Mouse (Mus musculus) embryonic facial prominence, embryonic 15.5 days (tissue): ENCODE measurements around the gene Sars. TPM values are rescaled to one million over a fixed set of nuclear protein-coding genes. Genes with fewer than 3 reads are reported as not detected.

Source experiments
- ATAC-seq: fragments of 200-750 bp; cut with Nextera tagmentation; 2 replicates; pipeline ENCODE4 v1.8.0; 2017; ENCODE audit warnings: low read depth, moderate TSS enrichment; ENCODE audit not compliant: insufficient number of reproducible peaks, low FRiP score, low TSS enrichment
- H3K27ac ChIP-seq: fragments of 300-500 bp; sonication (generic); replicated peaks from 2 replicates; pipeline ENCODE4 v1.5.1; 2015; ENCODE audit warnings: mild to moderate bottlenecking, inconsistent platforms
- H3K27me3 ChIP-seq: fragments of 300-500 bp; sonication (generic); 2 replicates; pipeline ENCODE4 v1.6.1; 2015; ENCODE audit warnings: inconsistent platforms
- H3K36me3 ChIP-seq: fragments of 300-500 bp; sonication (generic); 2 replicates; pipeline ENCODE4 v1.6.1; 2015; ENCODE audit warnings: mild to moderate bottlenecking, inconsistent platforms
- H3K4me1 ChIP-seq: fragments of 300-500 bp; sonication (generic); 2 replicates; pipeline ENCODE4 v1.6.1; 2015; ENCODE audit warnings: inconsistent platforms
- H3K4me2 ChIP-seq: fragments of 300-500 bp; sonication (generic); replicated peaks from 2 replicates; pipeline ENCODE4 v1.6.1; 2015; ENCODE audit warnings: mild to moderate bottlenecking, inconsistent platforms
- H3K4me3 ChIP-seq: fragments of 300-500 bp; sonication (generic); replicated peaks from 2 replicates; pipeline ENCODE4 v1.5.1; 2015; ENCODE audit warnings: mild to moderate bottlenecking, inconsistent platforms
- H3K9ac ChIP-seq: fragments of 300-500 bp; sonication (generic); 2 replicates; pipeline ENCODE4 v1.6.1; 2015; ENCODE audit warnings: inconsistent platforms
- H3K9me3 ChIP-seq: fragments of 300-500 bp; sonication (generic); replicated peaks from 2 replicates; pipeline ENCODE4 v1.6.1; 2016; ENCODE audit warnings: inconsistent platforms
- WGBS: fragments of 180-500 bp; shearing (Covaris S2); methylation state at CpG from one replicate; pipeline ENCODE4 v1.1.7; 2015; 5-methylcytosine and 5-hydroxymethylcytosine counted together
- polyA plus RNA-seq: library from polyadenylated mRNA; unstranded; fragments of >200 nt; fragmentation: Nextera tagmentation; extraction: Ambion mirVana; gene quantifications from 2 replicates; pipeline ENCODE4 v1.2.1, GENCODE M21; 2015

The Sars gene
- polyA plus RNA-seq: 117 and 120 TPM in 2 replicates

DNA sequence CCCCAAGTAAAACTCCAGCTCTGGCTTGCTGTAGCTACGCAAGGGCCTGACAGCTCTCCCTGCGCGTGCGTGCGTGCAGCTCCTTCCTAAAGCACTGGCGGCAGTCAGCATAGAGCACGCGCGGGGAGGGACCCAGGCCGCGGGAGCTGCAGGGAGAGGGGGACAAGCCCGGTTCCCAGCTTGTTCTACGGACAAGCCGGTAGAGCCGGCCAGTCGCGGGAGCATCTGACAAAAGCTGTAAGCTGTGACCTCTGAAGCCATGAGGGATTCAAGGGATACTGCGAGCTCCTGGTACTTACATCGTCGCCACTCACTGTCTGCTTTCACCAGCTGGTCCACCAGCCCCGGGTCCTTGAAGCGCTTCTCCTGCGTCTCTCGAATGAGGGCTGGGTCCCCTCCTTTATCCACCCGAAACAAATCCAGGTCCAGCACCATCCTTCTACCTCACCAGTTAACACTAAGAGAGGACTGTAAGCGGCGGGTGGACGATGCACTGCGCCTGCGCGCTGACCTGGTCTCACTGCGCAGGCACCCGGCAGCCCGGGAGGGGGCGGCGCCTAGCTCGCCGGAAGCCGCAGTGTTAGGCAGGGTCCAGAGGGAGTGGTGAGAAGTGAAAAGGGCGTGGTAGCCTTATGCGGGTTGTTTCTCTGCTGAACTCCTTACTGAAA is at the start of gene Sars:
TSS of gene Sars (minus strand) at position 512 of the 668 bp plus-strand sequence.
- Histone ChIP-seq H3K27me3 (no peaks in the 10 kb centered on the region), H3K4me2 (peak within 1 kb of the TSS; percentile 74), H3K27ac (peak within 1 kb of the TSS; percentile 87), H3K9me3 (no peaks in the 10 kb centered on the region), H3K36me3 (0 out of 2 replicates have a peak, but pooled peaks cover 2% of the 10 kb centered on the region), H3K4me3 (peak within 1 kb of the TSS; percentile 85), H3K4me1 (peaks cover 23% of the 10 kb centered on the region), H3K9ac (peak within 1 kb of the TSS; percentile 77)
- WGBS: under 1% methylated on average over 41 of the region's 41 CpGs
- ATAC-seq: peak; percentile 98

DNA sequence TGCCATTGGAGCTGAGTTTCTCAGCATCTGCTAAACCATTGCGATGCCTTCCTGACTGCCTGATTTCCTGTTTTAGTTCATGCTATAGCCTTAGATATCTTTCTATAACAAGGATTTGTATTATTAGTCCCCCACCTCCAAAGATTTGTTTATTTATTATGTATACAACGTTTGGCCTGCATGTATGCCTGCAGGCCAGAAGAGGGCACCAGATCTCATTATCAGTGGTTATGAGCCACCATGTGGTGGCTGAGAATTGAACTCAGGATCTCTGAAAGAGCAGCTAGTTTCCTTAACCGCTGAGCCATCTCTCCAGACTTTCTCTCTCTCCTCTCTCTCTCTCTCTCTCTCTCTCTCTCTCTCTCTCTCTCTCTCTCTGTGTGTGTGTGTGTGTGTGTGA is 45.0 kb upstream of the Sars start:
- H3K4me2 ChIP-seq: no peak overlapping the region
- WGBS: 34% methylated on average over 3 of the region's 3 CpGs
- H3K36me3 ChIP-seq: no peaks in the 10 kb centered on the region
- no peak overlapping the region for H3K4me3 ChIP-seq
- H3K27me3 ChIP-seq: no peaks in the 10 kb centered on the region
- ATAC-seq: no peak
- no peaks in the 10 kb centered on the region for H3K9me3 ChIP-seq
- H3K4me1 ChIP-seq: no peaks in the 10 kb centered on the region
- no peak overlapping the region for H3K27ac ChIP-seq
- no peak overlapping the region for H3K9ac ChIP-seq

DNA sequence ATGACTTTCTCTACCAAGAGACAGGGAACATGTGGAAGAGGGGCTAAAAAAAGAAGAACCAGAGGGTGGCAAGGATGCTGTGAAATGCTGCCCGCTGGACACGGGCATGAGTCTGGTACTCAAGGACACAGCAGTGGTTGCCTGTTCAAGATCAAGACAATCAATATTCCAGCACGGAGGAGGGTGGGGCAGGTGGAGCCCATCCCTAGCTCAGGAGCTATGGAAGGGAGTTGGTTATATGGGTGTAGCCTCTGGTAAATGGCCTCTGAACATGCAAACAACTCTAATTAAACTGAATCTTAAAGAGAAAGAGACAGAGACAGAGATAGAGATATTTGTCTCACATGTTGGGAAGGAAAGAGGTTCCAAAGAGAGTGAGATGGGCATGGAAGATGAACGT is 39.7 kb upstream of the Sars start:
- Histone ChIP-seq H3K4me2 (no peak overlapping the region), H3K36me3 (no peaks in the 10 kb centered on the region), H3K27ac (no peak overlapping the region), H3K4me3 (no peak overlapping the region), H3K4me1 (no peaks in the 10 kb centered on the region), H3K9me3 (no peaks in the 10 kb centered on the region), H3K9ac (no peak overlapping the region), H3K27me3 (no peaks in the 10 kb centered on the region)
- 89% methylated on average over 4 of the region's 4 CpGs for WGBS
- ATAC-seq: no peak

DNA sequence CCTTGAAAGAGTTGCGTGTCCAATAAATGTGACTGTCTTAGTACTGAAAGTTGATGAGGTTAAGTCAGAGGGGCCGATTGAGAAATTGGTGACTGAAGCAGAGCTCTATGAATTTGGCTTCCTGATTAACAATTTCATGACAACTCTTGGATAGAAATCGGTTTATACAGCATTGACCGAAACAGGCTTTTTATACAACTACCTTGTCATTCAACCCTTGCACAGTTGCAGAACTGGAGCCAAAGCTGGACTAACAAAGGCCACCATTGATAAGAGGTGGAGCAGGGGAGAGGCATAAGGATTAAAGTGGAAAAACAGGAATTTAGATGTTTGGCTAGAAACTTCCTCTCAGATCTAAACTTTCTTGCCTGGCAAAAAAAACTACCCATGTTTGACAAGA is 33.8 kb upstream of the Sars start:
- H3K9me3 ChIP-seq: no peaks in the 10 kb centered on the region
- H3K27ac ChIP-seq: no peak overlapping the region
- H3K4me3 ChIP-seq: no peak overlapping the region
- no peak for ATAC-seq
- 82% methylated on average over 4 of the region's 4 CpGs for WGBS
- no peaks in the 10 kb centered on the region for H3K36me3 ChIP-seq
- H3K4me2 ChIP-seq: no peak overlapping the region
- H3K27me3 ChIP-seq: no peaks in the 10 kb centered on the region
- H3K4me1 ChIP-seq: peaks cover 8% of the 10 kb centered on the region
- no peak overlapping the region for H3K9ac ChIP-seq

DNA sequence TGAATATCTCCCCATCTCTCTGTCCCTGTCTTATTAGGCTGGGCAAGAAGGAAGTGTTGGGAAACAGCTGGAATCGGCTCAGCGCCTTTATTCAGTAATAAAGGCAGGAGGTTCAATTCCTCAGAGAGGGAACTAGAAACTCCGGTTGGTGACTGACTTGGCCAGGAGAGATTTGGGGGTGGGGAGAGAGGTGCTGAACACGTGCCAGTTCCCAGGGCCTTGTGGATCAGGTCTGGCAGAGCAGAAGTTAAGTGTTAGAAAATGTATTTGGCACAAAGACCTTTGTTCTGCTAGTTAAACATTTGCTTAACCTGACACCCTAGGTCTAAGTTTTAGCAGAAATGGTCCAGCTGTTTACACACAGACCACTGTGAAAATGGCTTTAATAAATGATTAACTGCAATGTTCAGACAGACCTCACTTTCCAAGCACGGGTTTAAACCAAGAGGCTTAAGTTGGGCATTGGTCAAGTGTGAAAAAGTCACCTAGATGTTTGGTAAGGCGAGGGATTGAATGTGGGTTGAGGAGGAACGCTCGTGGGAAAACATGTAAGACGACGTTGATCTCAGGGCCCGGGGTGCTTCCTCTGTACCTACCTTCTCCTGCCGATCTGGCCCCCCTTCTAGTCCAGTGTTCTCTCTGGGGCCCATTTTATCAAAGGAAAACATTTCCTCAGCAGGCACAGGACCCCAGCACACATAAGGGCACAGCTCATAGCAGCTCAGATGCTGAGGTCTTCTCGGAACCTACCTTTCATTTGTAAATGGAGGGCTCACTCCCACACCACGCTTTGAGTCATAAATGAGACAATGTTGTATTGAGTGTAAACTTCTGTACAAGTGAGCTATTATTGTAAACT is 32.0 kb upstream of the Sars start:
- no peaks in the 10 kb centered on the region for H3K9me3 ChIP-seq
- peaks cover 8% of the 10 kb centered on the region for H3K4me1 ChIP-seq
- WGBS: 49% methylated on average over 14 of the region's 14 CpGs
- no peaks in the 10 kb centered on the region for H3K27me3 ChIP-seq
- H3K4me2 ChIP-seq: no peak overlapping the region
- ATAC-seq: no peak
- no peak overlapping the region for H3K4me3 ChIP-seq
- no peaks in the 10 kb centered on the region for H3K36me3 ChIP-seq
- H3K27ac ChIP-seq: peak overlapping the region; percentile 44; the same call in 1 of the 2 replicates
- H3K9ac ChIP-seq: no peak overlapping the region

DNA sequence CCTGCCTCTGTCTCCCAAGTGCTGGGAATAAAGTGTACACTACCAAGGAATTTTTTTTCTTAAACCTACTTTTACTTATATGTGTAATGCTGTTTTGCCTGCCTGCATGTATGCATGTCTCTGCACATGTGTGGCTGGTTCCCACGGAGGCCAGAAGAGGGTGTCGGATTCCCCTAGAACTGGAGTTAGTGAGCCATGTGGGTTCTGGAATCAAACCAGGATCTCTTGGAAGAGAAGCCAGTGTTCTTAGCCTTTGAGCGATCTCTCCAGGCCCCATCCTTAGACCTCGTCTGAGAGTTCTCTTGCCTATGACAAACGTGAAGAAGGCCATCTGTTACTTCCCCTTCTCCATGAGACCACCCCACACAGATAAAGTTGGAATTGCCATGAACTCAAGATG is 30.5 kb upstream of the Sars start:
- no peak overlapping the region for H3K9ac ChIP-seq

DNA sequence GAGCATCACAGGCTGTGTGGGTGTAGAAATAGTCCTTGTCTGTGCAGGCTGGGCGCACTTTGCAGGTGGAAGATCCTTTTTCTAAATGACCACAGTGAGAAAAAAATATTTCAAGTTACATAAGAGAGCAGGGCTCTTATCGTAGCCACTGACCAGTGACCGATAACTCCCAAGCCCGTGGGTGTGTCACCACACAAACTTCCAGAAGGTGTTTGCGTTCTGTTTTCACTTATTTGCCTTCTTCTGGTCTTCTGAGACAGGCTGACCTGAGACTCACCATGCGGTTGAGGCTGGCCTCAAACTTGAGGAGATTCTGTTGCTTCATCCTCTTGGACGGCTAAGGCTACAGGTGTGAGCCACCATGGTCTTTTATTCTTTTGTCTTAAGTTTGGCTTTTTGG is 30.0 kb upstream of the Sars start:
- 91% methylated on average over 7 of the region's 7 CpGs for WGBS
- H3K27ac ChIP-seq: no peak overlapping the region

More for the DNA sequence above, 30.5 kb upstream of the Sars start:
- Histone ChIP-seq H3K4me2 (no peak overlapping the region), H3K27ac (no peak overlapping the region), H3K27me3 (no peaks in the 10 kb centered on the region), H3K36me3 (no peaks in the 10 kb centered on the region), H3K4me3 (no peak overlapping the region), H3K9me3 (no peaks in the 10 kb centered on the region), H3K4me1 (peaks cover 8% of the 10 kb centered on the region)
- WGBS: 62% methylated on average over 5 of the region's 5 CpGs
- no peak for ATAC-seq

DNA sequence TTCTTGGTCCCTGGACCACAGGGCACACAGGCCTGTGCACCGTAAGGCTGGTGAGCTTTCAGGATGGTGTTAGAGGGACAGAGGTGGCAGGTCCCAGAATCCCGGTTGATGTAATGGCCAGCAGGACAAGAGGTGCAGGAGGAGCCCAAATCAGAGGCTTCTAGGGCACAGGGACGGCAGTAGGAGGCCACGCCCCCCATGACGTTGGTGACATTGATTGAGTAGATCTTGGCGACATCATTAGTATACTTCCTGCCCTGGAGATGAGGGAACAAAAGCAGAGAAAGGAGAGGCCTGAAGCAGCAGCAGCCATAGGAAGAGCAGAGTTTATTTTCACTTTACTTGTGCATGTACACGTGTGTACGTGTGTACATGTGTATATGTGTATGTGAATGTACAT is 22.8 kb upstream of the Sars start:
- H3K4me2 ChIP-seq: no peak overlapping the region
- ATAC-seq: no peak
- no peak overlapping the region for H3K4me3 ChIP-seq
- H3K4me1 ChIP-seq: no peaks in the 10 kb centered on the region
- H3K9me3 ChIP-seq: no peaks in the 10 kb centered on the region
- no peaks in the 10 kb centered on the region for H3K27me3 ChIP-seq
- H3K27ac ChIP-seq: no peak overlapping the region
- H3K9ac ChIP-seq: no peak overlapping the region
- H3K36me3 ChIP-seq: no peaks in the 10 kb centered on the region
- 77% methylated on average over 8 of the region's 8 CpGs for WGBS

More for the DNA sequence above, 30.0 kb upstream of the Sars start:
- Histone ChIP-seq H3K9me3 (no peaks in the 10 kb centered on the region), H3K4me3 (no peak overlapping the region), H3K4me1 (peaks cover 8% of the 10 kb centered on the region), H3K4me2 (no peak overlapping the region), H3K36me3 (no peaks in the 10 kb centered on the region), H3K9ac (no peak overlapping the region), H3K27me3 (no peaks in the 10 kb centered on the region)
- ATAC-seq: no peak

DNA sequence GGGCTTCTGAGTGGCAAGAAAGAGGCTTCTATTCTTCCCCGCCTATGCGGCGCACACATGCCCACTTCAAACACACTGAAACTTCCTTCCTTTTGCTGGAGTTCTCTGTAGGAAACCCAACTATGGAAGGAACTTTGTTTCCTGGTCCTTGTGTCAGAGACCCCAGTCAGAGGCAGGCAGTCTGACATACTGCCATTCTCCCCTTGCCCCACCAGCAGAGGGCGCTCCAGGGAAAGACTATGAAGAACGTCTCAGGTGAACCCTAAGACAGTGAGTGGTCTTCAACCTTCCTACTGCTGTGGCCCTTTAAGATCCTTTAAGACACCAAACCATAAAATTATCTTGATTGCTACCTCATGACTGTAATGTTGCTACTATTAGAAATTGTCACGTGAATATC is 21.4 kb upstream of the Sars start:
- no peak for ATAC-seq
- Histone ChIP-seq H3K9me3 (no peaks in the 10 kb centered on the region), H3K9ac (no peak overlapping the region), H3K4me2 (no peak overlapping the region), H3K27ac (no peak overlapping the region), H3K27me3 (no peaks in the 10 kb centered on the region), H3K4me1 (no peaks in the 10 kb centered on the region), H3K36me3 (no peaks in the 10 kb centered on the region), H3K4me3 (no peak overlapping the region)
- 85% methylated on average over 6 of the region's 6 CpGs for WGBS

DNA sequence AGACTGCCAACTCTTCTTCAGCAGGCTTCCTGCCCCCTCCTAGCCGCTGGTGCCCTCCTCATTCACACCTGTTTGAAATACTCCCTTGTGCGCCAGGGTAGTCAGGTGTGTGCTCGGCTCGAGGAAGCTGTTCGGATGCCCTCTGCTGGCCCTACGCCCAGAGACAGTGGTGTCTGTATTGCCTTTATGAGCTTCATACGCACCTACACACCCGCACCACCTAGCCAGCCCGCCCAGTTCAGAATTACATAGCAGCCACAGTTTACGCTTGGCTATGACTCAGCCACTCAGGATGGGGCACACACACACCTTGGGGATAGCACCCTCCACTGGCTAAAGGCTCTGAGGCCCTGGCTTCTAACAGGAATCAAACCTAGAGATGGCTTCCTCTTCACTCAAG is 13.9 kb upstream of the Sars start:
- 0 out of 2 replicates have a peak overlapping the region, but pooled peaks have one; percentile 22 for H3K4me2 ChIP-seq
- ATAC-seq: peak; percentile 63; the same call in 1 of the 2 replicates

DNA sequence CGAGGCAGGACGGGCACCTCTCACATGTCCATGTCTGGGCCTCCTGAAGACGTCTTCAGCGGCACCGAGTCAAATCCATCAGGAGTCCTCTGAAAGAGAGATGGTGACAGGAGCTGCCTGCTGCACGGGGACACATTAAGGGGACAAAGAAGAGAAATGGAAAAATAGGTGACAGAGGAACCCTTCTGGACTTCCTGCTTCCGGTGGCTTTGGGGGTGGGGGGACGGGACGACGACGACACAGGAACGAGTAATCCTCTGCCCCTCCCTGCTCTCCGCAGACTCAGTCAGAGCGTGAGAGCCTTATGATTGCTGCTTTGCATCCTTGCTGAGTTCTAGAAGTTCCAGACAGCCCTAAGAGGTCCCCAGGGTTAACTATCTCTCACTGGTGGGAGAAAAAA is 13.4 kb upstream of the Sars start:
- no peaks in the 10 kb centered on the region for H3K27me3 ChIP-seq
- no peak for ATAC-seq
- WGBS: 46% methylated on average over 14 of the region's 14 CpGs
- 0 out of 2 replicates have a peak overlapping the region, but pooled peaks have one; percentile 22 for H3K4me2 ChIP-seq
- no peak overlapping the region for H3K9ac ChIP-seq
- no peaks in the 10 kb centered on the region for H3K9me3 ChIP-seq
- no peaks in the 10 kb centered on the region for H3K36me3 ChIP-seq
- no peak overlapping the region for H3K4me3 ChIP-seq
- H3K4me1 ChIP-seq: peaks cover 5% of the 10 kb centered on the region; the same call in 1 of the 2 replicates
- H3K27ac ChIP-seq: no peak overlapping the region; the same call in 1 of the 2 replicates

More for the DNA sequence above, 13.9 kb upstream of the Sars start:
- Histone ChIP-seq H3K9ac (no peak overlapping the region), H3K36me3 (no peaks in the 10 kb centered on the region), H3K27ac (no peak overlapping the region; the same call in 1 of the 2 replicates), H3K4me3 (no peak overlapping the region), H3K9me3 (no peaks in the 10 kb centered on the region), H3K4me1 (peaks cover 5% of the 10 kb centered on the region; the same call in 1 of the 2 replicates), H3K27me3 (no peaks in the 10 kb centered on the region)
- WGBS: 31% methylated on average over 10 of the region's 10 CpGs
